Mouse (Mus musculus) ZHBTc4 (cell line): Measurements from ENCODE around the gene Fam13a.

Experiments
- DNase-seq: peaks from one replicate; pipeline ENCODE4 v3.0.0-alpha.2; 2011; ENCODE audit warnings: low read depth, low spot score

Fam13a gene

DNA sequence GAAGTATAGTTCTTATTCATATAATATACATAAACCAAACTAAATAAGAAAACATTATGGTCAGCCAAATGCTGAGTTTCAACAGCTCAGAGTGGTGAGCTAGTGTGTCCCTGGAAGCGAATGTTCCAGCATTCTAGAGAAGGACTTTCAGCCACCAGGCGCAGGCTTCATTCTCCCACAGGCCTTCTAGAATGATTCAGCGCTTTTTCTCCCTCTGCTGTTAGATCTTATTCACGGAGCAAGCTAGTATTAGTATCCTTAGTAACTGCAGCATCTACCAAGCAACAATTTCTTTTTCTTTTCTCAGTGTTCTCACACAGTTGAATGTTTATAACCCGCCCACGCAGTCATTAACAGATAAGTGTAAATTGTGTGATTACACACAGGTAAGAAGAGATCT, 142.1 kb downstream of the Fam13a start:
- no peak for DNase-seq
